Mouse (Mus musculus) kidney, postnatal 14 days (tissue): ENCODE measurements around the gene Myo19.
A peak's percentile ranks its signal among the peaks of the same experiment; 100 is the strongest.
"Not testable (repeated sequence)": the region's sequence is repeated elsewhere in the genome, so short reads cannot be mapped to it uniquely, and the experiment has no call there.

ENCODE experiments used
- DNase-seq: peaks from one replicate; pipeline ENCODE4 v3.0.0; 2022; ENCODE audit warnings: mixed read lengths

Myo19 gene

GRCm38 (mm10) chr11:84879772-84880464 lies at the start of gene Myo19, which contains the start of gene Pigw:
Gene Myo19 (plus strand): TSS chr11:84880148.
Gene Pigw (minus strand): TSS chr11:84880285.
- peak; percentile 90 for DNase-seq

DNA sequence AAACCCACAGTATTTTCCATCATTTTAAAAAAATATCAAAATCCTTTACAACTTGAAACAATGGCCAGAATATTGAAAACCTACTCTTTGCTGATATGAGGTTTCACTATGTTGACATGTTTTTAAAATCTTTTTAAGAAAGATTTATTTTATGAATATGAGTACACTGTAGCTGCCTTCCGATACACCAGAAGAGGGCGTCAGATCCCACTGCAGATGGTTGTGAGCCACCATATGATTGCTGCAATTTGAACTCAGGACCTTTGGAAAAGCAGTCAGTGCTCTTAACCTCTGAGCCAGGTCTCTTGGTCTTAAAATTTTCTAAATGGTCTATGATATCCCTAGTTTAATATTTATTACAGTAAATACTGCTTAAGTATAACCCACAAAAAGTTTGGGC lies 40.6 kb upstream of the Myo19 start:
- no peak for DNase-seq

GRCm38 (mm10) chr11:84846741-84847474 lies 33.0 kb upstream of the Myo19 start:
- no peak for DNase-seq

GRCm38 (mm10) chr11:84847475-84848090 lies 32.4 kb upstream of the Myo19 start:
- no peak for DNase-seq

DNA sequence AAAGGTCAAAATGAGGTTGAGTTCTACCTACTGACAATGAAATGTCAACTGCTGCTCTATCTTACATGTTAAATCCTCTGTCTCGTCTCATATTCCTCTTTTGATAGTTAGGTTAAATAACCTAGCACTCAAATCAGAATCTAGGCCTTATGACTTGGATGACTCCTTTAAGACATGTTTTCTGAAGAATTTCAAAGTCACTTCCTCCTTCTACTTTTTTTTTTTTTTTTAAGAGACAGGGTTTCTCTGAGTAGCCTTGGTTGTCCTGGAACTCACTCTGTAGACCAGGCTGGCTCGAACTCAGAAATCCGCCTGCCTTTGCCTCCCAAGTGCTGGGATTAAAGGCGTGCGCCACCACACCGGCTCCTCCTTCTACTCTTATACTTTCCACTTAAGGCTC lies 24.7 kb upstream of the Myo19 start:
- no peak for DNase-seq

- peak; percentile 27 for DNase-seq
Measured at GRCm38 (mm10) chr11:84865268-84865667, 14.7 kb upstream of the Myo19 start.

DNA sequence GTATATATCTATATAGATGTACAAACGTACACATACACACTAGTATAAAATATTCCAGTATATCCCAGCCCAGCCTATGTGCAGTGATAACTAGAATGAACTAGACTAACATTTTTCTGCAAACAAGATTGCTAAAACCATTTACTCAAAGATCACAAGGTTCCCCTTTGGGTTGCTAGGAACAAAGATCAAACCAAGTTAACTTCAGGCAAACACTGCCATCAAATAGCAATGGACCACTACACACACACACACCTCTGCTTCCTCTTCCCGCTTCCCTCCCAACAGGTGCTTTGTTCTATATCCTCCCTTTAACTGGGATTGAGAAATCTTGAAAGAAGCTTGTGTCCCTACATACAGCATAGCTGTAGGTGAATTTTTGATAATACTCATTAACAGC lies 12.4 kb upstream of the Myo19 start:
- no peak for DNase-seq

DNA sequence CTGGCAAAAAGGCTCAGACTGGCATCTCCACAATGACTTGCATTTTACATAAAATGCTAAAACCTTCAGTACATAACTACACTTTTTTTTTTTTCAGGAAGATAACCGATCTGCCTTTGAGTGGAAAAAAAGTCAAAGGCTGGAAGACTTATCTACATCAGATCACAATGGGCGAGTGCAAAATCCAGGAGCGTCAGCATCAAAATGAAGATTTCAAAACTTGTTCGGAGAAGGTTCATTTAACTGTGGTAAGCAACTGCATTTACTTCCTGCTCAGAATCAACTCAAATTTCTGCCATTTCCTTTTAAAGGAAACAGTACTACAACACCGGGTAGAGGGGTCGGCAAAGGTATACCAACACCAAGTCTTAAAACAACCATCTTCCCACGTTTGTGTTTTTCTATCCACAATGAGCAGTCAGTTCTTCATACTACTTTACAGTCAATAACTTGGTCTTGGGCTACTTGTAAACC lies 11.1 kb upstream of the Myo19 start:
- DNase-seq, result no peak

DNA sequence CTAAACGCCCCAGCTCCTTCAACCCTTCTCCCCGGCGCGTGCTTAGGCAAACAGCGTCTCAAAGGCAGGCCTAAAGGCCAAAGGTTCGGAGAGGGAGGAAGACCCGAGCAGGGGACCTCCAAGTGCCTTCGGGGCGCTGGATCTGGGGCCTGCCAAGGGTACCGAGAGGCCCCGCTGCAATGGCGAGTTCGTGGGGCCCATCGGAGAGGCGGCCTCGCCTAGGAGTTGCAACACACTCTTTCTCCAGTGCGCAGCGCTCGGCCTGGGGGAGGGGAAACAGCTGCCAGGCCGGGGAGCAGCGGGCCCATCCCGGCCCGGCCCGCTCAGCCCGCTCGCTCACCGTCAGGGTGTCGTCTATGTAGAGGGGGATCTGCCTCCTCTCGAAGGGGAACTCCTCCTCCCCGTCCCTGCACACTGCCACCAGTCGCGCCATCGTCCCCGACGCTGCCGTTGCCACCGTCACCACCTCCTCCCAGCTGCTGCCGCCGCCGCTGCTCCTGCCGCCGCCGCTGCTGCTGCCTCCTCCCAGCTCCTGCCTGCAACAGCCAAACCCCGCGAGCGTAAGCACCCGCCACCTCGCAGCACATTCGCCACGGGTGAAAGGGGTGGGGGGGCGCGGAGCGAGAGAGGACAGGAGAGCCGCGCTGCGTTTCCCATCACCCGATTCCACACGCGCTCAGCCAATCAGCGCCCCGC lies 10.3 kb upstream of the Myo19 start:
- peak; percentile 97 for DNase-seq

DNA sequence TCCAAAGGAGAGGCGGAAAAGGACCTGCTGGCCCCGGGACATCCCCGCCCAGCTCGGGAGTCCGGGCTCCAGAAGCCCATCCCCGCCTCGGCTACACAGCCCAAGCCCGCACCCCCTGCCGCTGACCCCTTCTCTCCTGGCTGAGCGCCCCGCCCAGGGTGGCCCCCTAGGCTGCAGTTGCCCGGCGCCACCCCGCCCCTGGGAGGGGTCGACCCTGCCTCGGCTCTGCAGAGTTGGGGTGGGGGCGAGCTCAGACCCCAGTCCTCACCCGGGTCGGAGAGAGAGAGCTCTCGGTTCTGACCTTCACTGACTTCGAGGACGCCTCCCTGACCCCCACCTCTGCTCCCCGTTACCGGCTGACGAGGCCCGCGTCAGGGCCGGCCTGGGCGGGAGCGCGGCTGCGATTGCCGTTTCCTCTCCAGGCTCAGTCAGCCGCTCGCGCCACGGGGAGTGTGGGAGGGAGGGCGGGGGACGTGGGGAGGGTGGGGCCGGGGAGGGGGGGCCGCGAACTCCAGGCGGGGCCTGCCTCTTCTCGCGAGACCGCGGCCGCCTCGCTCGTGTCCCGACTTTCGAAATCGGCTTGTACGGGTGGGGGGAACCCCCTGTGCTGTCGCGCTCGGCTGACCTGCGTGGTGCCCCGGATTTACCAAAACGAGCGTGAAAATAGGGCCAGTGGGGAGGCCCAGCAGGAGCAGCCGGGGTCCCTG lies 9.5 kb upstream of the Myo19 start, which contains the start of gene Ggnbp2:
TSS of gene Ggnbp2 (minus strand) at position 481 of the 707 bp plus-strand sequence.
- DNase-seq, result peak; percentile 95

GRCm38 (mm10) chr11:84871046-84871445 lies 8.9 kb upstream of the Myo19 start:
- DNase-seq, result no peak

DNA sequence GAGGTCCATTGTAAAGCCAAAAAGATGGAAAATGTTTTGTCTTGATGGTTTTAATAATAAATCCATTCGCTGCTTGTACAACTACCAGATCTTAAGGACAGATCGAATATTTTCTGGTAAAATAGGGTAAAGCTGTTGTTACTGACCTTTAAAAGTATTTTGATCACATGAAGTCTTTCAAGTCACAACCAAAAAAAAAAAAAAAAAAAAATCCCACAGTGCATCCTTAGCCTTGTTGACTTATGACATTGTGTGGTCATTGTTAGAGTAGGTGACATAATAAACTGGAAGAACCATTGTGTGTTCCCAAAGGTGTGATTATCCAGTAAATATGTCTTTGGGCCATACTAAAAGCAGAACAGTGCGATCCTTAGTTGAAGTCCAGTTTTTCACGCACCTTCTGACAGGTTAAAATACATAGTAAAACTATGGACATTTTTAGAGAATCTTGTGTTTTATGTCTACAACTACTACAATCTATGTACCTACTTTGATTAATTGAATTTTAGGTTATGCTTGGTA lies 8.3 kb upstream of the Myo19 start:
- DNase-seq, result no peak

- no peak for DNase-seq
Measured at GRCm38 (mm10) chr11:84873042-84873833, 6.7 kb upstream of the Myo19 start.

GRCm38 (mm10) chr11:84876020-84876419 lies 3.9 kb upstream of the Myo19 start:
- DNase-seq, result not testable (repeated sequence)

GRCm38 (mm10) chr11:84879007-84879771 lies 759 bp upstream of the Myo19 start:
- DNase-seq, result no peak

DNA sequence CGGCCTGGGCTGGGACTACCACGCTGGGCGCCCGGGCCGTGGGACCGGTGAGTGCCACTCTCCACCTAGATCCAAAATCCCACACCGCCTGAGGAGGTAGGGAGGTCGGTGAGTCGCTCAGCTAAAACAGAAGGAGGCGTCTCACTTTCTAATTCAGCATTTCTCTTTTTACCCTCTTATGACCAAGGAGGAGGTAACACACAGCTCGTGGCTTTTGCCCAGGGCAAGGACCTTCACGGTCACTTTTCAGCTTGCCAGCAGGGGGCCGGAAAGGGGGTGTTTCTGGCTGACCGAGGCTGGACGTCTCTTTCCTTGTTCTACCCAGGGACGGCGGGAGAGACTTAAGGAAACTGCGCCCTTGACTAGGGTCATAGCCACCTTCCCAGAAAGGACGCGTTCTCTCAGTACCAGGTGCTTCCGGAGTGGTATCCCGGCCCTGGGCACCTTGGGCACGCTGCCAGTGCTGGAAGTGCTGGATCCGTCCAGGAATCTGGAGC lies 565 bp downstream of the Myo19 start:
- peak; percentile 77 for DNase-seq

- no peak for DNase-seq
Measured at GRCm38 (mm10) chr11:84880971-84881370, 1.0 kb downstream of the Myo19 start.

DNA sequence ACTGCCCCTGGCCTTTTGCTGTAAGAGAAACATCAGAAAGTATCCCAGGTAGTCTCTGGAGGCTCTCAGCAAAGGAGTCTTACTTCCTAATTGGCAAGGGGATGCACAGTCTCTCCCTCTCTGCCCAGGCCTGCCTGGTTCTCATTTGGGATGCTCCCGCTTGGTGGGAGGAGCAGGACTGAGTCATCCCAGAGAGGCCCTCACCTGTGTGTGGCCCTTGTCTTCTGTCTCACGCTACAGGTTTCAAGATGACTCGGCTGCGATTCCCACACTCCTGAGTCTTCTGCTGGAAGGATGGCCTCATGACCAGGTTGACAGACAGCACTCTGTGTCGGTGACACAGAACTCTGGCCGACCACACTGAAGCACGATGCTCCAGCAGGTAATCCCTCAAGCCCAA lies 2.4 kb downstream of the Myo19 start:
- no peak for DNase-seq

- DNase-seq, result no peak
Measured at GRCm38 (mm10) chr11:84885238-84885637, 5.3 kb downstream of the Myo19 start.

GRCm38 (mm10) chr11:84886236-84886635 lies 6.3 kb downstream of the Myo19 start:
- peak; percentile 43 for DNase-seq
